8 mouse cellular contexts compared by ENCODE assay signal in the genomic region with DNA sequence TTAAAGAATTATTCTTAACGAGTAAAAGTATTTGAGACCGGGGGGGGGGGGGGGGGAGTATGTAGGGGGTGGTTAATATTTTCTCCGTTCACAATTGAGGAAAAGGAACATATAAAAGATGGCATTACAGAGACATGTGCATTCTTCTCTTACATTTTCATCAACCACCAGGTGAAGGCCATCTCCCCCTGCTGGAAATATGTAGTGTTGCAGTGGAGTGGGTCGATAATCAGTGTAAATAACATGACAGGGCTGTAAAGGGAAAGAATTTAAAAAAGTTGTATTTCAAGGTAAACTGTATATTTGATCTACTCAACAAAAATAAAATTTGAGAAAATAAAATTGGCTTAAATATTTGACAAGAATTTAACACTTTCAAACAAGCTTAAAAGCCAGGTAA. TPM values are rescaled to one million over a fixed set of nuclear protein-coding genes. Genes with fewer than 3 reads are reported as not detected.
DNase-seq lines count a peak whose midpoint lies in the region; ATAC-seq lines count a peak whose summit lies in the region.

No protein-coding gene starts in this region.

- H3K4me3 ChIP-seq in heart, embryonic 11.5 days (ENCODE audit: low read depth, low read length) = no peak overlapping the region

- DNase-seq in heart, adult 9 months (ENCODE audit: low spot score in 2 of 2) = peak; percentile 6 to 7
- DNase-seq in urinary bladder, postnatal 14 days (ENCODE audit: low spot score) = peak; percentile 46
- no peak for DNase-seq in urinary bladder, postnatal 25 days (ENCODE audit: low spot score)
- peak; percentile 24 for DNase-seq in c-Kit-positive CD71-negative TER-119-negative erythroid progenitor cells, embryonic 14.5 days (ENCODE audit: low read depth)
- peak; percentile 74 for DNase-seq in induced T-regulatory cell, adult 2 months (ENCODE audit: low read depth)
- no peak for DNase-seq in ovary, postnatal 36 days (ENCODE audit: low spot score)

- H3K4me2 ChIP-seq in heart, embryonic 11.5 days = no peak overlapping the region

- no peak overlapping the region for H3K9ac ChIP-seq in heart, embryonic 11.5 days (ENCODE audit: low read depth, low read length)

- no peaks in the 10 kb centered on the region for H3K27me3 ChIP-seq in heart, embryonic 11.5 days (ENCODE audit: control insufficient read depth, insufficient read depth, low read length)

- no peak overlapping the region for H3K27ac ChIP-seq in heart, embryonic 11.5 days (ENCODE audit: low read depth, low read length)

- ATAC-seq in heart, embryonic 11.5 days (replicated peaks; ENCODE audit: insufficient number of reproducible peaks, low FRiP score, low TSS enrichment) = no peak
- 0 out of 2 replicates have a peak, but pooled peaks have one; percentile 47 for ATAC-seq in monocyte, adult 5-6 weeks (replicated peaks; ENCODE audit: insufficient number of reproducible peaks, low FRiP score, low TSS enrichment, poor library complexity, severe bottlenecking)

- H3K36me3 ChIP-seq in heart, embryonic 11.5 days (ENCODE audit: control insufficient read depth, insufficient read depth, low read length) = peaks cover 8% of the 10 kb centered on the region; the same call in 1 of the 2 replicates

- no peaks in the 10 kb centered on the region for H3K4me1 ChIP-seq in heart, embryonic 11.5 days (ENCODE audit: control insufficient read depth, insufficient read depth, low read length)

- H3K9me3 ChIP-seq in heart, embryonic 11.5 days (replicated peaks; ENCODE audit: control insufficient read depth, low read length) = no peaks in the 10 kb centered on the region

- WGBS in heart, embryonic 11.5 days (ENCODE audit: insufficient replicate concordance) = 71% methylated on average over 4 of the region's 4 CpGs

RNA-seq across cellular contexts. Expression of gene Mtrex, which starts 17.5 kb away (rescaled TPM):
- polyA plus RNA-seq in heart, embryonic 11.5 days (2014; fragmentation: Nextera tagmentation; extraction: Ambion mirVana) = 55.7 and 63.1 TPM in 2 replicates
- total RNA-seq in monocyte, adult 5-6 weeks (2017) = 61.4 to 92.9 TPM (median 83.6 TPM) in 3 replicates

RNA-seq across cellular contexts. Expression of gene Dhx29, which starts 17.6 kb away (rescaled TPM):
- polyA plus RNA-seq in heart, embryonic 11.5 days (2014; fragmentation: Nextera tagmentation; extraction: Ambion mirVana) = 15.5 TPM in 2 replicates
- total RNA-seq in monocyte, adult 5-6 weeks (2017) = 20.5 to 31.6 TPM (median 22.8 TPM) in 3 replicates

Comparison
In these comparisons a context has a peak if more than half of its experiments do, and no peak if none do; other contexts are left out.
1. DNase-seq: peak in heart, adult 9 months (2 of 2), urinary bladder, postnatal 14 days (single experiment), c-Kit-positive CD71-negative TER-119-negative erythroid progenitor cells, embryonic 14.5 days (single experiment) and induced T-regulatory cell, adult 2 months (single experiment); none in urinary bladder, postnatal 25 days (single experiment) and ovary, postnatal 36 days (single experiment).